Mouse (Mus musculus) cerebellum, postnatal 36 days (tissue): ENCODE results near the gene Snx10.
"Not testable (repeated sequence)": the region's sequence is repeated elsewhere in the genome, so short reads cannot be mapped to it uniquely, and the experiment has no call there.

Experiments used
- DNase-seq, 2 experiments: peaks; one replicate each; pipeline ENCODE4 v3.0.0; 2021 to 2022; ENCODE audit warnings: mixed read lengths in 2 of 2

The Snx10 gene

DNA sequence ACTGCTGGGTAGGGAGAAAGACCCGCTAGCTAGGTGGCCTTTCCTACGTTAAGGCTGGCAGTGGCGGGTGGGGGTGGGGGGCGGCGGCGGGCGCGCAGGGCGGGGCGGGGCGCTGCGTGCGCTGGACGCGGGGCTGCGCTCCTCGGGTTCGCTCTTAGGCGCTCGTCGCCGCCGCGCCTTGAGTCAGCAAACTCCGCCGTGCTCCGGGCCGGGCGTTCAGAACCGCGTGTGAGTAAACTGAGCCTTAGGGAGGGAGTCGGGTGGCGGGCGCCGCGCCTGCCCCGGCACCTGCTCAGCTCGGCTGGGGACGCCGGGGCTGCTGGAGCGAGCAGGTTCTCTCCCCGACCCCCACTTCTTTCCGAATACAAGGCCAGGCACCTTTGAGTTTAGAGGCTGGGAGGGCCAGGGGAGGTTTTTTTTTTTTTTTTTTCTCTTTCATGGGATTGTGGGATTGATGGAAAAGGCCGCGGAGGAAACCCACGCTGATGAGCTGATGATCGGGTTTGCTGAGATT, at the start of gene Snx10:
Snx10 (plus strand) TSS at position 95 of the 514 bp plus-strand sequence.
- DNase-seq = peak; percentile 62 to 65

DNA sequence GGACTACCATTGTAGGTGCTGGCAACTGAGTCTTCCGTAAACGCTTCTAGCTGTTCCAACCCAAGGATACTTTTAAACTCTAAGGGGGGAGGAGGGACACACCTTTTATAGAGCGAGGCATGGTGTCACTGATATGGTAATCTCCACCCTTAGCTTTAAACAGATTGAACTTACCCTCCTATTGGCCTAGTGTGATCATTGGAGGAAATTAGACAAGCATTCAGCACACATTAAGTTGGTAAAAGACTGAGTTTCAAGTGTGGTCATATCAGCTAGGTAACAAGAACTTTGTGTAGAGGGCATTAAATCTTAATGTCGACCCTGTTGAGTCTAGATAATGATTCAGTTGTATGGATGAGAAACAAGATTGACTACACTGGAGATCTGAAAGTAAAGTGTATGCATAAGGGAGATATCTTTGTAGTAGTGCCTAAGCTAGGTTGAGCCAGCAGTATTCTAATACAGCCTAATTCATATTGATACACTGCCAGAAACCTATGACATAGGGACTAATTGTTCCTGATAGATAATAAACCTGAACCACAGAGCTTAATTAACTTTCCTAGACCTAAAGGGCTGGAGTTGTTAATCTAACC, 44.5 kb upstream of the Snx10 start:
- DNase-seq = no peak

DNA sequence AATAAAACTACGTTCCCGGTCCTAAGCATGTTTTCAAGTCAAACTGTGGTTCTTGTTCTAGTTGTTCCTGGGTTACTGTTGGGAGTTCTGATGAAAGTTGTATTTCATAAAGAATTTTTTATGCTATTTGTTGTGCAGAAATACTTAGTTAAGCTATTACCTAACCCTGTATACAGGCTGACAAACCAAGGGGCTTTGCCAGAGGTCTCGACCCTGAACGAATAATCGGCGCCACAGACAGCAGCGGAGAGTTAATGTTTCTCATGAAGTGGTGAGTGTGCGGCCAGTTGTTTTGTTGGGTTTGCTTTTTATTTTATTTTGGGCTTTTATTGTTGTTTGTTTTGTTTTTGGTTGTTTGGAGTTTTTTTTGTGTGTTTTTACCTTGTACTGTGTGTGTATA, 42.2 kb upstream of the Snx10 start:
- DNase-seq = no peak

GRCm38 (mm10) chr6:51483861-51484260, 39.8 kb upstream of the Snx10 start:
- no peak for DNase-seq

- not testable (repeated sequence) for DNase-seq
Measured at GRCm38 (mm10) chr6:51484556-51484955, 39.1 kb upstream of the Snx10 start.

DNA sequence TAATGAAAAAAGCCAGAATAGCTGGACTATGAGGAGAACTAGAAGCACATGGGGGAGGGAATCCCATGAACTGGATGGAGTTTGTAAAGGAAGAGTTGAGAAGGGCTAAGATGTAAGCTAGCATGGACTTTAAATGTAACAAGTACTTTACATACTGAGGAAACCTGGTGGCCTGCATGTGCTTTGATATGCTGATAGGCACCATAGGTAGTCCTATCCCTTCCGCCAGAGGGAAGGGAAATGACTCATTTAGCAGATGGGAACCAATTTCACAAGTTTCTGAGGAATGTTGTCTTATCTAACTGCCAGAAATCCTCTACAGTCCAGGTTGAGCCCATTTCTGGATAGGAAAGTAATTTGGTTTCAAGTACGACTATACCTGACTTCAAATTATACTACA, 38.1 kb upstream of the Snx10 start:
- no peak for DNase-seq

GRCm38 (mm10) chr6:51486076-51486710, 37.5 kb upstream of the Snx10 start:
- DNase-seq = no peak

GRCm38 (mm10) chr6:51486731-51487130, 37.0 kb upstream of the Snx10 start:
- no peak for DNase-seq

- peak; percentile 69 to 71 for DNase-seq
Measured at GRCm38 (mm10) chr6:51489787-51490186, 33.9 kb upstream of the Snx10 start.

GRCm38 (mm10) chr6:51497321-51498111, 26.2 kb upstream of the Snx10 start:
- no peak for DNase-seq

DNA sequence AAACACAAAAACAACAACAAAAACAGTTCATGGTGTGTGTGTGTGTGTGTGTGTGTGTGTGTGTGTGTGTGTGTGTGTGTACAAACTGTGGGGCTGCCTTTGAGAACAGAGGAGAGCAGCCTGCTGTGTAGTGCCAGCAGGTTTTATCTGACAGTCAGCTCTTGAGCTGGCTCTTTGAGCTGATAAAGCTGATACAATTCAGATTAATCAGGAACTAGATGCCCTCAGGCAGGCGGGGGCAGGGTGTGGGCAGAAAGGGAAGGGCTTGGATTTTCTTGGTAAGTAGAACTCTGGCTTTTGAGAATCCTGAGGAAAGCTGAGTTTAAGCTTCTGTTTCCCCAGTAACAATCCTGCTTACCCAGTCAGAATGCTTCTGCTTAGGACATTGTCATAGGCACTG, 18.0 kb upstream of the Snx10 start:
- DNase-seq = no peak

DNA sequence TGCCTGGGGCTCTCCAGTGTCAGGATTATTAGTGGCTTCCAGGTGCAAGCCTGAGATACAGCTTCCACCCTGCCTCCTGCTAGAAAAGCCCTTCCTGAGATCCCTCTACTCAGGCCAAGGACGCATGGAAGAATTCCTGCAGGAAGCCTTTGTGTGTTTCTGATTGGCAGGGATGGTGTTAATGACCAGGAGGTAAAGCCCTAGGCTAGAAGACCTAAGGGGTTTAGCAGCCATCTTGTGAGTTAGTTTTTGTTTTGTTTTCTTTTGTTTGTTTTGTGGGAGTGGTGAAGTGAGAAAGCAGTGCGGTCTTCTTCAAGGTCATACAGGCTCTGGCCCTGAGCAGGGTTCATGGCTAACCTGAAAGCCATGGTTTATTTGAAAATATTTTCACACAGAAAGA, 16.1 kb upstream of the Snx10 start:
- no peak for DNase-seq

GRCm38 (mm10) chr6:51508750-51509648, 14.7 kb upstream of the Snx10 start:
- peak; percentile 76 to 82 for DNase-seq

GRCm38 (mm10) chr6:51510094-51510493, 13.6 kb upstream of the Snx10 start:
- peak; percentile 20 to 27 for DNase-seq

- DNase-seq = no peak
Measured at GRCm38 (mm10) chr6:51510946-51511345, 12.8 kb upstream of the Snx10 start.

- DNase-seq = no peak
Measured at GRCm38 (mm10) chr6:51513745-51514144, 10.0 kb upstream of the Snx10 start.

DNA sequence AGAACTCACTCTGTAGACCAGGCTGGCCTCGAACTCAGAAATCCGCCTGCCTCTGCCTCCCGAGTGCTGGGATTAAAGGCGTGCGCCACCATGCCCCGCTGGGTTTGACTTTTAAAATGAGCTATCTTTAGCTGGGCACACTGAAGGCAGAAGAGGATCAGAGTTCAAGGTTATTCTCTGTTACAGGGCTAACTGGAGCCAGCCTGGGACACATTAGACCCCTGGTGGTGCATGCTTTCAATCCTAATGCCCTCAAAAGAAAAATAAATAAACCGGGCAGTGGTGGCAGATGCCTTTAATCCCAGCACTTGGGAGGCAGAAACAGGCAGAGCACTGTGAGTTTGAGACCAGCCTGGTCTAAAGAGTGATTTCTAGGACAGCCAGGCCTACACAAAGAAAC, 8.8 kb upstream of the Snx10 start:
- no peak for DNase-seq

GRCm38 (mm10) chr6:51523310-51523709, 391 bp upstream of the Snx10 start:
- peak in 1 of 2 experiments; percentile 7 for DNase-seq

GRCm38 (mm10) chr6:51524321-51524931, 725 bp downstream of the Snx10 start:
- DNase-seq = peak; percentile 9 to 37

- DNase-seq = no peak
Measured at GRCm38 (mm10) chr6:51525001-51525400, 1.3 kb downstream of the Snx10 start.

- DNase-seq = no peak
Measured at GRCm38 (mm10) chr6:51529457-51529856, 5.8 kb downstream of the Snx10 start.
